Mouse (Mus musculus) MEL (cell line): ENCODE measurements around the gene Col20a1. TPM values are rescaled to one million over a fixed set of nuclear protein-coding genes. Genes with fewer than 3 reads are reported as not detected.

Experiments
- DNase-seq: peaks from one replicate; pipeline ENCODE4 v3.0.0; 2011; ENCODE audit warnings: low read depth, low spot score
- H3K27ac ChIP-seq: 2 replicates; pipeline ENCODE4 v1.5.1; 2012; ENCODE audit warnings: low read depth, mild to moderate bottlenecking, control low read depth, low read length, moderate library complexity; ENCODE audit not compliant: control insufficient read depth
- H3K27me3 ChIP-seq, 2 experiments: fragments of 150-350 bp in 1 of 2; sonication (generic) in 1 of 2; 2 replicates each; pipeline ENCODE4 v1.6.1; 2012; ENCODE audit warnings: low read length in 2 of 2, mild to moderate bottlenecking in 2 of 2, improper control_type of control experiment in 1 of 2, moderate library complexity in 1 of 2; ENCODE audit not compliant: insufficient read depth in 2 of 2, control insufficient read depth in 1 of 2
- H3K36me3 ChIP-seq, 2 experiments: 2 replicates each; pipeline ENCODE4 v1.6.1; 2012 to 2014; ENCODE audit warnings: low read length in 2 of 2, improper control_type of control experiment in 1 of 2, inconsistent platforms in 1 of 2, mild to moderate bottlenecking in 1 of 2; ENCODE audit not compliant: insufficient read depth in 2 of 2, control insufficient read depth in 1 of 2
- H3K4me1 ChIP-seq, 2 experiments: fragments of 150-350 bp in 1 of 2; sonication (generic) in 1 of 2; 2 replicates each; pipeline ENCODE4 v1.6.1; 2012; ENCODE audit warnings: low read length in 2 of 2, improper control_type of control experiment in 1 of 2, mild to moderate bottlenecking in 1 of 2; ENCODE audit not compliant: insufficient read depth in 2 of 2, control insufficient read depth in 1 of 2
- H3K4me3 ChIP-seq, 2 experiments: fragments of 150-350 bp in 1 of 2; sonication (generic) in 1 of 2; 2 replicates each; pipeline ENCODE4 v1.5.1; 2012; ENCODE audit warnings: low read depth in 2 of 2, low read length in 2 of 2, mild to moderate bottlenecking in 2 of 2, moderate library complexity in 2 of 2, control low read depth in 1 of 2, improper control_type of control experiment in 1 of 2; ENCODE audit not compliant: control insufficient read depth in 1 of 2, insufficient read depth in 1 of 2
- H3K79me2 ChIP-seq: 2 replicates; pipeline ENCODE4 v1.6.1; 2012; ENCODE audit warnings: mild to moderate bottlenecking, low read length, moderate library complexity; ENCODE audit not compliant: control insufficient read depth, poor library complexity, insufficient read depth
- H3K9ac ChIP-seq: 2 replicates; pipeline ENCODE4 v1.6.1; 2012; ENCODE audit warnings: low read depth, mild to moderate bottlenecking, control low read depth, low read length, moderate library complexity; ENCODE audit not compliant: control insufficient read depth, poor library complexity, severe bottlenecking
- H3K9me3 ChIP-seq: fragments of 150-350 bp; sonication (generic); replicated peaks from 2 replicates; pipeline ENCODE4 v1.6.1; 2012; ENCODE audit warnings: mild to moderate bottlenecking, low read length, improper control_type of control experiment, moderate library complexity; ENCODE audit not compliant: insufficient read depth
- CHD2 ChIP-seq: IDR thresholded peaks from 2 replicates; pipeline ENCODE4 v1.6.1; 2011; ENCODE audit warnings: low read length, improper control_type of control experiment
- CTCF ChIP-seq, 3 experiments: IDR thresholded peaks in 2 of 3; conservative IDR thresholded peaks in 1 of 3; 2 replicates each; pipeline ENCODE4 v1.5.1; 2011 to 2012; ENCODE audit warnings: low read length in 3 of 3, low read depth in 2 of 3, mild to moderate bottlenecking in 2 of 3, improper control_type of control experiment in 1 of 3, inconsistent platforms in 1 of 3, mixed read lengths in 1 of 3, moderate library complexity in 1 of 3; ENCODE audit not compliant: control insufficient read depth in 1 of 3, insufficient read depth in 1 of 3, poor library complexity in 1 of 3, severe bottlenecking in 1 of 3
- ELF1 ChIP-seq: IDR thresholded peaks from 2 replicates; pipeline ENCODE4 v1.6.1; 2014; ENCODE audit warnings: low read depth, mild to moderate bottlenecking, inconsistent platforms, low read length, improper control_type of control experiment, moderate library complexity
- EP300 ChIP-seq, 2 experiments: IDR thresholded peaks; 2 replicates each; pipeline ENCODE4 v1.6.1; 2011; ENCODE audit warnings: improper control_type of control experiment in 2 of 2, low read length in 2 of 2, low read depth in 1 of 2, mild to moderate bottlenecking in 1 of 2
- ETS1 ChIP-seq: IDR thresholded peaks from 2 replicates; pipeline ENCODE4 v1.6.1; 2012; ENCODE audit warnings: low read depth, mild to moderate bottlenecking, inconsistent platforms, low read length, improper control_type of control experiment, moderate library complexity
- GATA1 ChIP-seq: IDR thresholded peaks from 2 replicates; pipeline ENCODE4 v1.6.1; 2011; ENCODE audit warnings: low read depth, low read length, improper control_type of control experiment
- HCFC1 ChIP-seq: IDR thresholded peaks from 2 replicates; pipeline ENCODE4 v1.6.1; 2012; ENCODE audit warnings: low read depth, mild to moderate bottlenecking, inconsistent platforms, low read length, improper control_type of control experiment, moderate library complexity
- MAX ChIP-seq: IDR thresholded peaks from 2 replicates; pipeline ENCODE4 v1.6.1; 2011; ENCODE audit warnings: low read length, improper control_type of control experiment
- MEF2A ChIP-seq: IDR thresholded peaks from 2 replicates; pipeline ENCODE4 v1.6.1; 2014; ENCODE audit warnings: low read depth, mild to moderate bottlenecking, inconsistent platforms, low read length, improper control_type of control experiment; ENCODE audit not compliant: poor library complexity, insufficient replicate concordance, severe bottlenecking; ENCODE audit errors: extremely low read depth
- MXI1 ChIP-seq: IDR thresholded peaks from 2 replicates; pipeline ENCODE4 v1.6.1; 2011; ENCODE audit warnings: mild to moderate bottlenecking, low read depth, low read length, improper control_type of control experiment
- NELFE ChIP-seq: IDR thresholded peaks from 2 replicates; pipeline ENCODE4 v1.6.1; 2011; ENCODE audit warnings: low read depth, low read length, improper control_type of control experiment
- POLR2A ChIP-seq, 2 experiments: IDR thresholded peaks; 2 replicates each; pipeline ENCODE4 v1.6.1; 2011 to 2012; ENCODE audit warnings: low read length in 2 of 2, mild to moderate bottlenecking in 2 of 2, control low read depth in 1 of 2, improper control_type of control experiment in 1 of 2, low read depth in 1 of 2, moderate library complexity in 1 of 2; ENCODE audit not compliant: control insufficient read depth in 1 of 2, insufficient read depth in 1 of 2, poor library complexity in 1 of 2
- POLR2AphosphoS2 ChIP-seq: IDR thresholded peaks from 2 replicates; pipeline ENCODE4 v1.6.1; 2011; ENCODE audit warnings: low read length, improper control_type of control experiment
- RCOR1 ChIP-seq: IDR thresholded peaks from 2 replicates; pipeline ENCODE4 v1.6.1; 2012; ENCODE audit warnings: low read depth, mild to moderate bottlenecking, inconsistent platforms, low read length, improper control_type of control experiment
- TAL1 ChIP-seq: IDR thresholded peaks from 2 replicates; pipeline ENCODE4 v1.6.1; 2012; ENCODE audit warnings: mild to moderate bottlenecking, inconsistent platforms, low read length, moderate library complexity, mixed read lengths
- TBP ChIP-seq: IDR thresholded peaks from 2 replicates; pipeline ENCODE4 v1.8.0; 2011; ENCODE audit warnings: low read depth, low read length, improper control_type of control experiment
- TCF12 ChIP-seq: IDR thresholded peaks from 2 replicates; pipeline ENCODE4 v1.6.1; 2014; ENCODE audit warnings: low read depth, mild to moderate bottlenecking, inconsistent platforms, low read length, improper control_type of control experiment, moderate library complexity
- ZC3H11A ChIP-seq: IDR thresholded peaks from 2 replicates; pipeline ENCODE4 v1.6.1; 2012; ENCODE audit warnings: low read depth, mild to moderate bottlenecking, inconsistent platforms, low read length, improper control_type of control experiment
- ZKSCAN1 ChIP-seq: IDR thresholded peaks from 2 replicates; pipeline ENCODE4 v1.6.1; 2012; ENCODE audit warnings: low read depth, mild to moderate bottlenecking, inconsistent platforms, low read length, improper control_type of control experiment, moderate library complexity
- ZMIZ1 ChIP-seq: IDR thresholded peaks from 2 replicates; pipeline ENCODE4 v1.6.1; 2012; ENCODE audit warnings: low read depth, mild to moderate bottlenecking, inconsistent platforms, low read length, improper control_type of control experiment, moderate library complexity
- ZNF384 ChIP-seq: IDR thresholded peaks from 2 replicates; pipeline ENCODE4 v1.6.1; 2012; ENCODE audit warnings: low read depth, mild to moderate bottlenecking, inconsistent platforms, low read length, improper control_type of control experiment
- polyA plus RNA-seq, 2 experiments: library from polyadenylated mRNA; stranded (reverse) in 1 of 2; unstranded in 1 of 2; fragments of >175 nt in 1 of 2; fragments of >200 nt in 1 of 2; gene quantifications; 2 replicates each; pipeline versions ENCODE4 v1.2.1 to v1.2.4; 2012; ENCODE audit warnings: low replicate concordance in 2 of 2, low read depth in 1 of 2; ENCODE audit not compliant: insufficient read length in 2 of 2, insufficient read depth in 1 of 2, missing spikeins in 1 of 2
- total RNA-seq: library from RNA; depleted of rRNA; stranded (reverse); fragments of 300-350 nt; gene quantifications from 2 replicates; pipeline ENCODE4 v1.2.3, GENCODE M21; 2012

The Col20a1 gene
- total and polyA plus RNA-seq, 3 experiments: 0.23 to 0.40 TPM; not detected in 1

DNA sequence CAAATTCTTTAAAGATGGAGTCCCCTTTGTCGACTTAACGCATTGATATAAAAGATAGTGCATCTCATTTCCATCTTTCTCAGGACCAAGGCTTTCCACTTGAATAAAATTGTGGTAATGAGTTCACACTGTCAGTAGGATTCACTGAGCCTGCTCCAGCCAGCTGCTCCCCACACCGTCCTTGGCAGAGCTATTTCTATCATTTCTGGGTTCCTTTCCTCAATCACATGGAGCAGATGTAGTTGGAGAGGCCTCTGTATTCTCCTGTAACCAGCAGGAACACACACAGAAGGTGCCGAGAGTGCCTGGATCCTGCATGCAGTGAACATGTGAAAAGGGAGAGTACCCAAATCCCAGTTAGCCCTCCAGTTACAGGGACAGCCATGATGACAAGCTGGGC lies 4.0 kb downstream of the Col20a1 start:
- Histone ChIP-seq H3K27me3 (peaks cover 0 to 2% of the 10 kb centered on the region in 2 experiments; a peak in 1 of 4 replicates), H3K4me1 (no peaks in the 10 kb centered on the region), H3K4me3 (no peak overlapping the region), H3K79me2 (no peaks in the 10 kb centered on the region), H3K9me3 (no peaks in the 10 kb centered on the region), H3K36me3 (no peaks in the 10 kb centered on the region), H3K9ac (no peak overlapping the region), H3K27ac (no peak overlapping the region)
- TF ChIP-seq ZMIZ1: no peak
- no peak for TF ChIP-seq EP300 (IDR thresholded peaks at IDR 0.05; ENCODE audit: low read depth in 1 of 2, low read length in 2 of 2)
- no peak for TF ChIP-seq CHD2
- no peak for TF ChIP-seq RCOR1
- TF ChIP-seq POLR2AphosphoS2: no peak
- TF ChIP-seq TAL1: no peak
- TF ChIP-seq TCF12: no peak
- no peak for TF ChIP-seq GATA1
- no peak for TF ChIP-seq ZC3H11A
- no peak for TF ChIP-seq MXI1
- no peak for TF ChIP-seq MEF2A
- TF ChIP-seq ELF1: no peak
- TF ChIP-seq NELFE: no peak
- DNase-seq: no peak

DNA sequence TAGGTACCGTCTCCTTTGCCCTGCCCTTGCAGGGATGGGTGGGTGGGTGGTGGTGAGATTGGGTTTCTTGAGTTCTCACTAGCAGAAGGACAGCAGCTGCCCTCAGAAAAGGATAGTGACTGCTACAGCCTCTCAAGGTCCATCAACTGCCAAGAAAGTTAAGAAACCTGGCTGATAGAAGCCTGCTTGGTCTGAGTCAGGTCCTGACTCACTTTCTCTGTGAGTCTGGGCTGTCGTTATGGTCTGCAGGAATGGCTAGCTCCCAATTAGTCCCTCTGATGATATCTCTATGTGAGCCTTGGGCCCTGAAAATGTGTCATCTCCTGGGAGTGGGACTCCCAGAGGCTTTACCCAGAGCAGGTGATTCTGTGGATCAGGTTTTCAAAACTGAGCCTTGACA lies 8.0 kb downstream of the Col20a1 start:
- Histone ChIP-seq H3K27me3 (peaks cover 0 to 2% of the 10 kb centered on the region in 2 experiments; a peak in 1 of 4 replicates), H3K79me2 (no peaks in the 10 kb centered on the region), H3K36me3 (no peaks in the 10 kb centered on the region), H3K4me3 (no peak overlapping the region), H3K9me3 (no peaks in the 10 kb centered on the region), H3K27ac (no peak overlapping the region), H3K9ac (no peak overlapping the region), H3K4me1 (no peaks in the 10 kb centered on the region)
- DNase-seq: no peak
- TF ChIP-seq ZNF384: no peak
- TF ChIP-seq ZKSCAN1: no peak
- no peak for TF ChIP-seq MAX
- TF ChIP-seq ETS1: no peak
- no peak for TF ChIP-seq CTCF (IDR thresholded peaks at IDR 0.05 in 2 of 3, conservative IDR thresholded peaks at IDR 0.05 in 1 of 3; ENCODE audit: control insufficient read depth in 1 of 3, insufficient read depth in 1 of 3, low read depth in 2 of 3, low read length in 3 of 3, poor library complexity in 1 of 3, severe bottlenecking in 1 of 3)
- TF ChIP-seq HCFC1: no peak
- no peak for TF ChIP-seq NELFE
- no peak for TF ChIP-seq TAL1
- TF ChIP-seq POLR2A (IDR thresholded peaks at IDR 0.05; ENCODE audit: control insufficient read depth in 1 of 2, insufficient read depth in 1 of 2, low read depth in 1 of 2, low read length in 2 of 2, poor library complexity in 1 of 2): no peak
- no peak for TF ChIP-seq TBP
- no peak for TF ChIP-seq POLR2AphosphoS2
